Comparison of ENCODE assay signal across 20 mouse cellular contexts in genomic region chr7:99419311-99419710, GRCm38 (mm10). TPM values are rescaled to one million over a fixed set of nuclear protein-coding genes. Genes with fewer than 3 reads are reported as not detected.
"Had no signal": no experiment of that assay in that cellular context is flagged by ENCODE, and none has a peak within 500 bp of the region (broad histone marks: within the 10 kb centered on the region; RNA-seq: fewer than 3 reads in every experiment).

No protein-coding gene starts in this region.

- H3K27me3 ChIP-seq: liver, embryonic 13.5 days; midbrain, embryonic 13.5 days; neural tube, embryonic 13.5 days had no signal

- ATAC-seq: midbrain, embryonic 13.5 days; midbrain, embryonic 16.5 days had no signal

- DNase-seq: kidney, postnatal 25 days; layer of hippocampus, adult 9-11 months; liver, embryonic 13.5 days; lung, adult 2 months; lung, postnatal 14 days; lung, postnatal 4 days; retina, postnatal 1 day; right cerebral cortex, postnatal 25 days; thymus, adult 18-20 months; thymus, postnatal 36 days had no signal

- H3K4me2 ChIP-seq: liver, embryonic 13.5 days; midbrain, embryonic 13.5 days; neural tube, embryonic 13.5 days had no signal

- H3K9me3 ChIP-seq: liver, embryonic 13.5 days; midbrain, embryonic 13.5 days; neural tube, embryonic 13.5 days had no signal

- H3K4me3 ChIP-seq: layer of hippocampus, adult 2 months; liver, embryonic 13.5 days; midbrain, embryonic 13.5 days; myocyte; neural tube, embryonic 13.5 days had no signal

- H3K9ac ChIP-seq: liver, embryonic 13.5 days; midbrain, embryonic 13.5 days; neural tube, embryonic 13.5 days had no signal

- H3K27ac ChIP-seq: kidney, postnatal 0 days; layer of hippocampus, adult 2 months; liver, embryonic 13.5 days; midbrain, embryonic 13.5 days; neural tube, embryonic 13.5 days had no signal

- H3K36me3 ChIP-seq: liver, embryonic 13.5 days had no signal

RNA-seq across cellular contexts. Expression of gene Klhl35, which starts 46.5 kb away (rescaled TPM):
- total RNA-seq: liver, adult 2 months; monocyte, adult 5-6 weeks; neutrophil, adult 5-6 weeks had no signal
- polyA plus RNA-seq: liver, embryonic 16.5 days; myocyte had no signal
